Mouse (Mus musculus) CD8-positive naive resting alpha-beta T cell, adult 2 months (primary cell): Measurements from ENCODE around the gene Creld1.

ENCODE experiments used
- DNase-seq, 2 experiments: peaks; one replicate each; pipeline ENCODE4 v3.0.0; 2022; ENCODE audit warnings: low read depth in 2 of 2, low spot score in 2 of 2

Creld1 gene

GRCm38 (mm10) chr6:113508272-113508946 is 25.3 kb downstream of the Creld1 start:
- no peak for DNase-seq

GRCm38 (mm10) chr6:113508947-113509280 is 25.8 kb downstream of the Creld1 start:
- DNase-seq: no peak

- no peak for DNase-seq
These were observed 30.8 kb downstream of the Creld1 start for GRCm38 (mm10) chr6:113513944-113514343.

GRCm38 (mm10) chr6:113514600-113514999 is 31.5 kb downstream of the Creld1 start:
- DNase-seq: no peak

- DNase-seq: no peak
These were observed 34.5 kb downstream of the Creld1 start for GRCm38 (mm10) chr6:113517434-113518080.

- DNase-seq: no peak
These were observed 39.2 kb downstream of the Creld1 start for GRCm38 (mm10) chr6:113522310-113522709.

- DNase-seq: no peak
These were observed 40.3 kb downstream of the Creld1 start for GRCm38 (mm10) chr6:113523420-113523819.

- DNase-seq: peak; percentile 90 to 94
These were observed 48.1 kb downstream of the Creld1 start, which contains the start of the genes Emc3 and Fancd2 for GRCm38 (mm10) chr6:113530932-113531839. Emc3 (minus strand) TSS chr6:113531652. Fancd2 (plus strand) TSS chr6:113531682.

- DNase-seq: no peak
These were observed 48.8 kb downstream of the Creld1 start for GRCm38 (mm10) chr6:113531840-113532404.

GRCm38 (mm10) chr6:113534886-113535285 is 51.8 kb downstream of the Creld1 start:
- DNase-seq: no peak

- no peak for DNase-seq
These were observed 58.5 kb downstream of the Creld1 start for GRCm38 (mm10) chr6:113541610-113542009.
